Mouse (Mus musculus): ENCODE measurements around the gene Cdc42bpg. TPM values are rescaled to one million over a fixed set of nuclear protein-coding genes. Genes with fewer than 3 reads are reported as not detected.

Gene Cdc42bpg
- total and polyA plus RNA-seq, 3 experiments, result 2.6 to 4.5 TPM; not detected in 1

DNA sequence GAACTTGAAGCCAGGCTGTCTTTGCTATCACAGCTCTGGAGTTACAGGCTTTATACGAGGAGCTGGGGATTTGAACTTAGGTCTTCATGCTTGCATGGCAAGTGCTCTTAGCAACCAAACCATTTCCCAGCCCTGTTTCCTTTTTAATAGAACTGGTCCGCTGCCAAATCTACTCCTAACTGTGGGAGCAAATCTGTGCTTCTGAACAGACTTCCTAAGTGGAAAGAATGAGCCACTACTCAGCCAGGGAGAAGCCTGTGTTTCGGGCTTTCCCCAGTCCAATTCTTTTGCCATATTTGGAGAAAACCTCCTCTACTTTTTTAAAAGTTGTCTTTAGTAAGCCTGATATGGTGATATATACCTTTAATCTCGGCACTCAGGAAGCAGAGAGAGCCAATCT is 33.5 kb upstream of the Cdc42bpg start:
- H3K27me3 ChIP-seq (ENCODE audit: control insufficient read depth in 1 of 2, insufficient read depth in 2 of 2, low read length in 2 of 2), result no peaks in the 10 kb centered on the region
- no peaks in the 10 kb centered on the region for H3K9me3 ChIP-seq (replicated peaks; ENCODE audit: insufficient read depth, low read length)
- no peak overlapping the region for H3K9ac ChIP-seq (ENCODE audit: control insufficient read depth, low read depth, low read length, poor library complexity, severe bottlenecking)
- DNase-seq (ENCODE audit: low read depth, low spot score), result no peak
- no peak overlapping the region for H3K27ac ChIP-seq (ENCODE audit: control insufficient read depth, low read depth, low read length)
- TF ChIP-seq RCOR1 (IDR thresholded peaks at IDR 0.05; ENCODE audit: low read depth, low read length) (no peak), MAFK (IDR thresholded peaks at IDR 0.05; ENCODE audit: borderline replicate concordance, low read depth, low read length) (no peak), ZNF384 (IDR thresholded peaks at IDR 0.05; ENCODE audit: low read depth, low read length) (no peak), KAT2A (conservative IDR thresholded peaks at IDR 0.05; ENCODE audit: low read depth, low read length) (no peak), UBTF (IDR thresholded peaks at IDR 0.05; ENCODE audit: borderline replicate concordance, insufficient read depth, low read depth, low read length) (no peak)
- H3K36me3 ChIP-seq (ENCODE audit: control insufficient read depth in 1 of 2, insufficient read depth in 2 of 2, low read length in 2 of 2), result peaks cover 0 to 2% of the 10 kb centered on the region in 2 experiments; a peak in 2 of 4 replicates
- peaks cover 0 to 7% of the 10 kb centered on the region in 2 experiments; a peak in 3 of 4 replicates for H3K4me1 ChIP-seq (ENCODE audit: control insufficient read depth in 1 of 2, insufficient read depth in 2 of 2, low read length in 2 of 2)
- peaks cover 17% of the 10 kb centered on the region for H3K79me2 ChIP-seq (ENCODE audit: control insufficient read depth, insufficient read depth, low read length, poor library complexity)
- no peak overlapping the region for H3K4me3 ChIP-seq (ENCODE audit: control insufficient read depth in 1 of 2, insufficient read depth in 1 of 2, low read depth in 2 of 2, low read length in 2 of 2)

DNA sequence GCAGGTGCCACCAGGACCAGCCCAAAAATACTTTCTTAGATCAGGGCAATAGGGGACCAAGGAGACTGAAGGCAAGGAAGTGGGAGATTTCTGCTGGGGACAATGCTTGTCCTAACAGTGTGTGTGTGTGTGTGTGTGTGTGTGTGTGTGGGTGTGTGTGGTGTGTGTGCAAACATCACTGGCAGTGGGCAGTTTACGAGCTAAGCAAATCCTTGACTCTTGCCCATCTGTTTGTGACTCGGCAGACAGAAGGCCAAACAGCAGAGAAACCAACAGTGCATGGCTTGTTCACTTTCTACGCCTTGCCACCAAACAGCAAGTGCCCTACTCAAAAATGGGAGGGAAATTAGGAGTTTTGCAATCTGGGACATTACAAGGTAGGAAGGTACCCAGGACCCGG is 32.7 kb upstream of the Cdc42bpg start:
- H3K27ac ChIP-seq (ENCODE audit: control insufficient read depth, low read depth, low read length), result no peak overlapping the region
- TF ChIP-seq HCFC1 (IDR thresholded peaks at IDR 0.05; ENCODE audit: low read depth, low read length) (no peak), MXI1 (IDR thresholded peaks at IDR 0.05; ENCODE audit: low read depth, low read length) (no peak), MYB (IDR thresholded peaks at IDR 0.05; ENCODE audit: low read depth, low read length) (no peak), EP300 (IDR thresholded peaks at IDR 0.05; ENCODE audit: low read depth in 1 of 2, low read length in 2 of 2) (no peak), SIN3A (IDR thresholded peaks at IDR 0.05; ENCODE audit: low read length) (no peak), POLR2AphosphoS2 (IDR thresholded peaks at IDR 0.05; ENCODE audit: low read length) (no peak), BHLHE40 (IDR thresholded peaks at IDR 0.05; ENCODE audit: borderline replicate concordance, low read depth, low read length) (no peak), NELFE (IDR thresholded peaks at IDR 0.05; ENCODE audit: low read depth, low read length) (no peak), POLR2A (IDR thresholded peaks at IDR 0.05; ENCODE audit: control insufficient read depth in 1 of 2, insufficient read depth in 1 of 2, low read depth in 1 of 2, low read length in 2 of 2, poor library complexity in 1 of 2) (no peak), RCOR1 (IDR thresholded peaks at IDR 0.05; ENCODE audit: low read depth, low read length) (no peak), USF2 (IDR thresholded peaks at IDR 0.05; ENCODE audit: borderline replicate concordance in 1 of 2, insufficient read depth in 1 of 2, low read depth in 1 of 2, low read length in 2 of 2) (no peak), UBTF (IDR thresholded peaks at IDR 0.05; ENCODE audit: borderline replicate concordance, insufficient read depth, low read depth, low read length) (no peak), GATA1 (IDR thresholded peaks at IDR 0.05; ENCODE audit: low read depth, low read length) (no peak), MAFK (IDR thresholded peaks at IDR 0.05; ENCODE audit: borderline replicate concordance, low read depth, low read length) (no peak)
- no peak overlapping the region for H3K9ac ChIP-seq (ENCODE audit: control insufficient read depth, low read depth, low read length, poor library complexity, severe bottlenecking)

More for the DNA sequence above, 32.7 kb upstream of the Cdc42bpg start:
- Histone ChIP-seq H3K27me3 (ENCODE audit: control insufficient read depth in 1 of 2, insufficient read depth in 2 of 2, low read length in 2 of 2) (no peaks in the 10 kb centered on the region), H3K4me3 (ENCODE audit: control insufficient read depth in 1 of 2, insufficient read depth in 1 of 2, low read depth in 2 of 2, low read length in 2 of 2) (no peak overlapping the region), H3K79me2 (ENCODE audit: control insufficient read depth, insufficient read depth, low read length, poor library complexity) (peaks cover 24% of the 10 kb centered on the region), H3K36me3 (ENCODE audit: control insufficient read depth in 1 of 2, insufficient read depth in 2 of 2, low read length in 2 of 2) (peaks cover 0 to 8% of the 10 kb centered on the region in 2 experiments; a peak in 2 of 4 replicates), H3K4me1 (ENCODE audit: control insufficient read depth in 1 of 2, insufficient read depth in 2 of 2, low read length in 2 of 2) (peaks cover 4 to 16% of the 10 kb centered on the region in 2 experiments), H3K9me3 (replicated peaks; ENCODE audit: insufficient read depth, low read length) (no peaks in the 10 kb centered on the region)
- DNase-seq (ENCODE audit: low read depth, low spot score), result no peak

Data from MEL (cell line).